Mouse (Mus musculus): ENCODE measurements at regions not wholly inside any gene's neighbourhood (a gene's known extent, or its start where the extent isn't known, plus 50 kb on each side); places are given as distances from the start of the nearest gene placed in this dataset.

GRCm38 (mm10) chr7:93332203-93332602 lies 252.5 kb downstream of the Fam181b start:
- dilution Hi-C loops (cut with MboI; ENCODE audit: extremely low pct_ligation_motif_present, extremely low pct_unique_long_range_greater_than_20kb, low sequenced_read_pairs): no loop called here

GRCm38 (mm10) chr7:93336420-93336819 lies 256.8 kb downstream of the Fam181b start:
- Histone ChIP-seq H3K27ac (ENCODE audit: insufficient read depth, low read depth) (no peak overlapping the region), H3K4me1 (ENCODE audit: control insufficient read depth in 1 of 2, insufficient read depth in 2 of 2) (no peaks in the 10 kb centered on the region), H3K4me2 (ENCODE audit: insufficient read depth, low read depth, poor library complexity, severe bottlenecking) (no peak overlapping the region), H3K27me3 (replicated peaks) (no peaks in the 10 kb centered on the region), H3K9ac (ENCODE audit: insufficient read depth, low read depth) (no peak overlapping the region), H3K36me3 (replicated peaks in 1 of 2; ENCODE audit: control insufficient read depth in 1 of 2, insufficient read depth in 1 of 2, low read length in 1 of 2) (no peaks in the 10 kb centered on the region), H3K4me3 (replicated peaks in 1 of 3; ENCODE audit: low read depth in 2 of 3, low read length in 2 of 3, poor library complexity in 1 of 3) (no peak overlapping the region), H3K9me3 (replicated peaks; ENCODE audit: low read length) (no peaks in the 10 kb centered on the region), H3K79me2 (replicated peaks; ENCODE audit: control insufficient read depth, extremely low read depth, insufficient read depth, poor library complexity, severe bottlenecking) (no peaks in the 10 kb centered on the region)
- in situ Hi-C loops (cut with MboI; ENCODE audit: low pct_ligation_motif_present, low pct_unique_long_range_greater_than_20kb, low sequenced_read_pairs): no loop called here
- no peak for DNase-seq (ENCODE audit: extremely low read depth)
- TF ChIP-seq USF1 (IDR thresholded peaks at IDR 0.05; ENCODE audit: low read depth, low read length) (no peak), RAD21 (IDR thresholded peaks at IDR 0.05; ENCODE audit: low read depth, low read length) (peak; percentile 18), CTCF (conservative IDR thresholded peaks at IDR 0.05 in 1 of 2, IDR thresholded peaks at IDR 0.05 in 1 of 2; ENCODE audit: low read depth in 2 of 2, low read length in 2 of 2) (peak in 1 of 2 experiments; percentile 5; a peak in 1 of 4 replicates)
- dilution Hi-C loops (cut with MboI; ENCODE audit: extremely low pct_ligation_motif_present, extremely low pct_unique_long_range_greater_than_20kb, low sequenced_read_pairs): no loop called here

More at GRCm38 (mm10) chr7:93332203-93332602, 252.5 kb downstream of the Fam181b start:
- Histone ChIP-seq H3K4me1 (ENCODE audit: control insufficient read depth in 1 of 2, insufficient read depth in 2 of 2) (no peaks in the 10 kb centered on the region), H3K9ac (ENCODE audit: insufficient read depth, low read depth) (no peak overlapping the region), H3K79me2 (replicated peaks; ENCODE audit: control insufficient read depth, extremely low read depth, insufficient read depth, poor library complexity, severe bottlenecking) (no peaks in the 10 kb centered on the region), H3K27me3 (replicated peaks) (no peaks in the 10 kb centered on the region), H3K4me2 (ENCODE audit: insufficient read depth, low read depth, poor library complexity, severe bottlenecking) (no peak overlapping the region), H3K4me3 (replicated peaks in 1 of 3; ENCODE audit: low read depth in 2 of 3, low read length in 2 of 3, poor library complexity in 1 of 3) (no peak overlapping the region), H3K27ac (ENCODE audit: insufficient read depth, low read depth) (no peak overlapping the region), H3K36me3 (replicated peaks in 1 of 2; ENCODE audit: control insufficient read depth in 1 of 2, insufficient read depth in 1 of 2, low read length in 1 of 2) (no peaks in the 10 kb centered on the region), H3K9me3 (replicated peaks; ENCODE audit: low read length) (no peaks in the 10 kb centered on the region)
- DNase-seq (ENCODE audit: extremely low read depth): no peak
- in situ Hi-C loops (cut with MboI; ENCODE audit: low pct_ligation_motif_present, low pct_unique_long_range_greater_than_20kb, low sequenced_read_pairs): no loop called here
- TF ChIP-seq MAX (IDR thresholded peaks at IDR 0.05; ENCODE audit: low read length): no peak
- TF ChIP-seq ZKSCAN1 (IDR thresholded peaks at IDR 0.05; ENCODE audit: borderline replicate concordance, low read depth, low read length): no peak
- no peak for TF ChIP-seq MAZ (IDR thresholded peaks at IDR 0.05; ENCODE audit: low read depth, low read length)
- no peak for TF ChIP-seq PAX5 (IDR thresholded peaks at IDR 0.05; ENCODE audit: low read length)
- no peak for TF ChIP-seq SIN3A (IDR thresholded peaks at IDR 0.05; ENCODE audit: low read length)
- TF ChIP-seq EP300 (IDR thresholded peaks at IDR 0.05; ENCODE audit: low read length): no peak
- no peak for TF ChIP-seq POLR2AphosphoS2 (IDR thresholded peaks at IDR 0.05; ENCODE audit: low read depth, low read length)

Data from CH12.LX (cell line).